Mouse (Mus musculus): Measurements from ENCODE around the gene Setd1a. TPM values are rescaled to one million over a fixed set of nuclear protein-coding genes. Genes with fewer than 3 reads are reported as not detected.
"Not testable (repeated sequence)": the region's sequence is repeated elsewhere in the genome, so short reads cannot be mapped to it uniquely, and the experiment has no call there.

The Setd1a gene
- polyA plus RNA-seq (2016; fragmentation: Nextera tagmentation; extraction: Ambion mirVana): 25.5 and 26.5 TPM in 2 replicates

DNA sequence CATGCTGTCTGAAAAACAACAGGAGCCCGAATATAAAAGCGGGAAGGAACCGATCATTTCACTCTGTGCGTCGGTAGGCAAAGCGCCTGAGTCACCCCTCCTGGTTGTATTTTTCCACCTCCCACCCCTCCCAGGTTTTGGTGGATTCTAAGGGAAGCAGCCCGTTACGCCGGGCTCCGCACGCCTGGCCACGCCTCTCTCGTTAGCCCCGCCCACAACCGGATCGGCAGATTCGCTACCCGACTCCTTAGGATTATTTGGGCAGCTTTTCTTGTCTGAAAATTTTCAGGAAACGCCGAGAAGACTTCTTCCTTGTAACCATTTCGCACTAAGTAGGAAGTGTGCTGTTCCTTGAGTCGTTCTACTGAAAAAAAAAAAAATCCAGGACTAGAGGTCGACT is at the start of gene Setd1a:
TSS of gene Setd1a (plus strand) at position 245 of the 400 bp plus-strand sequence.
- peaks cover 9% of the 10 kb centered on the region for H3K4me1 ChIP-seq
- peak within 1 kb of the TSS; percentile 86 for H3K4me2 ChIP-seq (replicated peaks)
- peaks cover 17% of the 10 kb centered on the region for H3K36me3 ChIP-seq
- WGBS: under 1% methylated on average over 23 of the region's 23 CpGs
- peak within 1 kb of the TSS; percentile 95 for H3K9ac ChIP-seq
- 0 out of 2 replicates have a peak, but pooled peaks have one; percentile 49 for ATAC-seq (ENCODE audit: insufficient number of reproducible peaks, insufficient read depth, low FRiP score, low TSS enrichment)
- H3K27ac ChIP-seq: peak within 1 kb of the TSS; percentile 96
- no peaks in the 10 kb centered on the region for H3K27me3 ChIP-seq
- no peaks in the 10 kb centered on the region for H3K9me3 ChIP-seq
- peak within 1 kb of the TSS; percentile 88 for H3K4me3 ChIP-seq

DNA sequence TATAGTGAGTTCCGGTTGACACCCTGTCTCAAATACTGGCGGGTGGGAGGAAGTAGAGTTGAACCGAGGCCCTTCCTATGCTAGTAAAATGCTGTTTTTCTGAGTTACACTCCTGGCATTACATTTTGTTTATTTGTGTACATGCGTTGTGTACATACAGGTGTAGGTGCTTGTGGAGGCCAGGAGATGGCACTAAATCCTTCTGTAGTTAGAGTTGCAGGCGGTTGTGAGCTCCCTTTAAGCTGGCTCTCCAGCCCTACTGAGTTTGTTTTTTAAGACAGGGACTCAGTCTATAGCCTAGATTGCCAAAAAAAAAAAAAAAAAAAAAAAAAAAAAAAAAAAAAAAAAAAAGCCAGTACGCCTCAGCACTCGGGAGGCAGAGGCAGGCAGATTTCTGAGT is 48.6 kb upstream of the Setd1a start:
- Histone ChIP-seq H3K4me3 (no peak overlapping the region), H3K27ac (no peak overlapping the region), H3K4me1 (no peaks in the 10 kb centered on the region), H3K9ac (no peak overlapping the region), H3K4me2 (replicated peaks) (no peak overlapping the region), H3K27me3 (no peaks in the 10 kb centered on the region), H3K9me3 (no peaks in the 10 kb centered on the region), H3K36me3 (no peaks in the 10 kb centered on the region)
- WGBS: 82% methylated on average over 7 of the region's 7 CpGs
- no peak for ATAC-seq (ENCODE audit: insufficient number of reproducible peaks, insufficient read depth, low FRiP score, low TSS enrichment)

DNA sequence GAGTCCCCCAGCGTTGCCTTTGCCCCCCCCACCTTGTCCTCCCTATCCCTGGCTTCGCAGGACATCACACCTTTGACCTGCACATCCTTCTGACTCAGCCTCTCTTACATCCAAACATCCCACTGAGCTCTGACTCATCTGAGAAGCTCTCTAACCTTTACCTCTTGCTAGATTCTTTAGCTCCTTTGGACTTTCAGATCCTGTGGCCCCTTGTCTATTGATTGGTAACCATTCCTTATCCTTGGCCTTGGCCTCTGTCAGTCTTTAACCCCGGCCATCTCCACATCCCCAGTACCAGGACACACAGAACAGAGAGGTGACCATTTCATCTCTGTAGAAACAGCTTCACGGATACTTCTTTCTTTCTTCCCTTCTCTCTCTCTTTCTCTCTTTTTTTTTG is 46.3 kb upstream of the Setd1a start:
- Histone ChIP-seq H3K27me3 (no peaks in the 10 kb centered on the region), H3K36me3 (no peaks in the 10 kb centered on the region), H3K4me3 (no peak overlapping the region), H3K27ac (no peak overlapping the region), H3K4me2 (replicated peaks) (no peak overlapping the region), H3K9me3 (no peaks in the 10 kb centered on the region), H3K4me1 (no peaks in the 10 kb centered on the region), H3K9ac (no peak overlapping the region)
- WGBS: 67% methylated on average over 4 of the region's 4 CpGs
- no peak for ATAC-seq (ENCODE audit: insufficient number of reproducible peaks, insufficient read depth, low FRiP score, low TSS enrichment)

DNA sequence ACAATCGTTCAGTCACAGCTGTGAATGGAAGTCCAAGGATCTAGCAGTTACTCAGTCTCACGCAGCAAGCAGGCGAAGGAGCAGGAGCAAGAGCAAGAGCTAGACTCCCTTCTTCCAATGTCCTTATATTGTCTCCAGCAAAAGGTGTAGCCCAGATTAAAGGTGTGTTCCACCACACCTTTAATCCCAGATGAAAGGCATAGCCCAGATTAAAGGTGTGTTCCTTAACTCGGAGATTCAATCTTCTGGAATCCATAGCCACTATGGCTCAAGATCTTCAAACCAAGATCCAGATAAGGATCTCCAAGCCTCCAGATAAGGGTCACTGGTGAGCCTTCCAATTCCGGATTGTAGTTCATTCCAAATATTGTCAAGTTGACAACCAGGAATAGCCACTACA is 44.4 kb upstream of the Setd1a start, which contains the start of gene Ctf2:
TSS of gene Ctf2 (minus strand) at position 101 of the 400 bp plus-strand sequence.
- WGBS: 100% methylated on average over 1 of the region's 5 CpGs
- not testable (repeated sequence) for H3K36me3 ChIP-seq; H3K9me3 ChIP-seq; H3K4me1 ChIP-seq; H3K9ac ChIP-seq; H3K27me3 ChIP-seq; ATAC-seq (ENCODE audit: insufficient number of reproducible peaks, insufficient read depth, low FRiP score, low TSS enrichment); H3K4me2 ChIP-seq (replicated peaks); H3K27ac ChIP-seq; H3K4me3 ChIP-seq

DNA sequence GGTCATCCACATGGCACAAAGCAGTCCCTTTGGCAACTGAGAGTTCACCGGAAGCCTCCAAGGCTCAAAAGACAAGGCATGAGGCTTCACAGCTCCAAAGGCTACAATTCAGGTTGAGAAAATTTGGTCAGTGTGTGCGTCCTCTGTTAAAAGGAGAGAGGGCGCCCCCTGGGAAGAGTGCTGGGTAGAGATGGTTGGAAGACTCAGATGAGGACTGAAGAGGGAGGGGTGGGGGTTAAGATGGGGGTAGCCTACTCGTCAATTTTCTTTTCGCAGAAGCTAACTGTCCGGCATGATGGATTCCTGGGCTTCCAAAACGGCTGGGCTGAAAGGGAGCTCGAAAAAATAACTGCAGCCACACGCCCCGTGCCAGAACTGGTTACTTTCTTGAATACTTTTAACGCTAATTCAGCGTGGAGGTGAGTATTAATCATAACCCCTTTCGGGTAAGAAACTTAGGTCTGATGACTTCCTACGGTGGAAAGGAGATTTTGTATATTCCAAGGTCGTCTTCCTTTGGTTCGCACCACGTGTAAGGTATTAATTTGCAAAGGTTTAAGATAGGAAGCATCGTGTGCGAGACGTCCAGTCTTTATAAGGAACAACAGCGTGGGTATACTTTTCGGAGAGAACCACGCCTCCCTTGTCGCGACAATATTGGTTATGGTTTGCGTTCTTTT is 32.0 kb upstream of the Setd1a start, which contains the start of gene Fbxl19:
TSS of gene Fbxl19 (plus strand) at position 178 of the 680 bp plus-strand sequence.
- H3K27me3 ChIP-seq: no peaks in the 10 kb centered on the region
- peaks cover 15% of the 10 kb centered on the region for H3K36me3 ChIP-seq
- H3K4me3 ChIP-seq: peak within 1 kb of the TSS; percentile 86
- ATAC-seq (ENCODE audit: insufficient number of reproducible peaks, insufficient read depth, low FRiP score, low TSS enrichment): no peak
- peaks cover 20% of the 10 kb centered on the region for H3K4me1 ChIP-seq
- H3K4me2 ChIP-seq (replicated peaks): peak within 1 kb of the TSS; percentile 83
- under 1% methylated on average over 26 of the region's 26 CpGs for WGBS
- peak within 1 kb of the TSS; percentile 91 for H3K9ac ChIP-seq
- no peaks in the 10 kb centered on the region for H3K9me3 ChIP-seq
- peak within 1 kb of the TSS; percentile 93 for H3K27ac ChIP-seq

DNA sequence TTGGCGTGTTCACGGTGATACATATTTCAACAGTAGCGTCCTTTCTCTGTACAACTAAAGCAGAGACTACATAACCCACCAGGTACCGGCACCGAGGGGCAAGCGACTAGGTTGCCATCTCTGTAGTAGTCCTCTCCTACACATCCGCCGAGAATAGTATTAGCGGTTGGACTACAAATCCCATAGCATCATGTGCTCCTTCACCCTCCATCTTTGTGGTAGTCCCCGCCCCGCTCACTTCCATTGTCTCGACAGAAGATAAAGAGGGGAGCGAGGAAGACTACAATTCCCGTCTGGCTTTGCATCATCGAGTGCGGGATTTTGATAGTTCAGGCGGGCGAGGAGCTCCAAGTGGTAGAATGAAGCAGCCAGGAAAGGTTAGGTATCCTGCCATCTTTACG is 31.2 kb upstream of the Setd1a start:
- Histone ChIP-seq H3K4me3 (peak overlapping the region; percentile 86), H3K27me3 (no peaks in the 10 kb centered on the region), H3K9ac (peak overlapping the region; percentile 91), H3K4me1 (peaks cover 20% of the 10 kb centered on the region), H3K27ac (peak overlapping the region; percentile 93), H3K9me3 (no peaks in the 10 kb centered on the region), H3K36me3 (peaks cover 23% of the 10 kb centered on the region), H3K4me2 (replicated peaks) (peak overlapping the region; percentile 83)
- under 1% methylated on average over 19 of the region's 19 CpGs for WGBS
- ATAC-seq (ENCODE audit: insufficient number of reproducible peaks, insufficient read depth, low FRiP score, low TSS enrichment): peak; percentile 87

DNA sequence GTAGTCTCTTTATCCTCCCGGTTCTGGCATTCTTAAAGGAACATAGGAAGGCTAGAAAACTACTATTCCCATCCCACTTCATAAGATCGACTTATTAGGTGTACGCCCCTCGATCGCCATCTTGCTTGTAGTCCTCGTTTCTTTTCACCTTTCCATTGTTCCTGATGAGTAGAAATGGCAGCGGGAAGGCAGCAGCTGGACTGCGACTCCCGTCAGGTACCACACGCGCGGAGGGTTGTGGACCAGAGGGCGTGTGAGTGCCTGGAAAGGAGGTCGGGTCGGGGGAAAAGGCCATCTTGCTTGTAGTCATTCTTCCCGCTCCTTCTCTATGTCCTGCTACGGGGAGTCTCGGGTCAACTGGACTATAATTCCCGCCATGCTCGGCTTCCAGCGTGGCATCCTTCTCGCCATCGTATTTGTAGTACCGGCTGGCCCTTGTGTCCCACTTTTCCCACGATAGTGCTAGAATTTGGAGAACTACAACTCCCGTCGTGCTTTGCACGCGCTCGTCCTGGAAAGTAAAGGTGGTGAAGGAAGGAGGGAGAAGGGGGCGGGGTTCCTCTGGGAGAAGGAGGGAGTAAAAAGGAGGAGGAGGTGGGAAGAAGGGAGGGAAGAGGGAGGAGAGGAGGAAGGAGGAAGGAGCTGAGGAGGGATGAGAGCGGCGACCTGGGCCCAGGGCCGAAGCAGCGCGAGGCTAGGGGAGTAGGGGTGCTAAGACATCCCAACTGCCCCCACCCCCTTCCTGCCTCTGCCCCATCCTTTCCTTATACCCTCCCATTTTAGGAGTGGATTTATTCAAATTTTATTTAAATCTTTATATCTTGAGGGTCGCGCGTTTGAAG is 30.6 kb upstream of the Setd1a start:
- Histone ChIP-seq H3K9me3 (no peaks in the 10 kb centered on the region), H3K4me2 (replicated peaks) (peak overlapping the region; percentile 83), H3K36me3 (peaks cover 29% of the 10 kb centered on the region), H3K27ac (peak overlapping the region; percentile 93), H3K4me3 (peak overlapping the region; percentile 86), H3K27me3 (no peaks in the 10 kb centered on the region), H3K9ac (peak overlapping the region; percentile 91), H3K4me1 (peaks cover 20% of the 10 kb centered on the region)
- ATAC-seq (ENCODE audit: insufficient number of reproducible peaks, insufficient read depth, low FRiP score, low TSS enrichment): peak; percentile 79
- under 1% methylated on average over 39 of the region's 39 CpGs for WGBS

DNA sequence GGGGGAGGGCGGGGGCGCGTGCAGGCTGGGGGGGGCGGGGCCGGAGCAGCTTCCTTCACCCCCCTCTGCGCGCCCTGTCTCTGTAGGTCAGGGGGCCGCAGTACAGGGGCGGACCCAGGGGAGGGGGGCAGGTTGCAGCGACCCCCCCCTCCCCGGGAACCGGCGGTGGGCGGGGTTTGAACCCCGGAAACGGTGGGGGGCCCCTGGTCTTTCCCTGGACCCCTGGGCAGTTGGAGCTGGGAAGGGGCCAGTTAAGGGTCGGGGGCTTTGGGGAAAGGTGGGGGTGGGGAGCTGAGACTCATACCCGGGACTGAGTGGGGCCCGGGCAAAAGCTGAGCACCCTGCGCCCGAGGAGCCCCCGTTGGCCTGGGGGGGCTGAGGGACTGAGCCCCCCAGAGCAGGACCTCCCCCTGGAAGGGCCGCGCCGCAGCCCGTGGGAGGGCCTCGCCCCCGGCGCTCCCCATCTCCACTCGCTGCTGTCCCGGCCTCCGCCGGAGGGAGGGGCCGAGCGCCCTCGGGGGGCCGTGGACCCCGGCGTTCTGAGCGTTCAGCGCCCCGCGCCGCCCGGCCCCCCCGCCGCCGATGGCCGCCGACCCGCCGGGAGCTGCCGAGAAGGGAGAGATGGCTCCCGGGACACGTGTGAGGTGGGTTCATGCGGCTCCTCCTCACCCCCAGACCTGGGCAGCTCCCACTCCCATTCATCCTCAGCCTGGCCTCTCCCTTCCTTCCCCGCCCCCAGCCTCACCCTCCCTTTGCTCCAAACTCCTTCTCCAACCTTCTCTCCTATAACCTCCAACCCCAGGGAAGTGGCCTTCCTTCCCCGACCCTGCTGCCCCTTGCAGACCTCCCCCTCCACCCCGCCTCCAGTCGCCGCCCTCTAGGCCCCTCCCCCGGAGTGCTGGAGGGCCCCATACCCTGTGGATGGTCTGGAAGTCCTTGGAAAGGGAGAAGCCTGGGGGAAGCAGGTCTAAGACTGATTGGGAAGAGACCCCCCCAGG is 29.7 kb upstream of the Setd1a start:
- Histone ChIP-seq H3K9ac (peak overlapping the region; percentile 91), H3K36me3 (peaks cover 38% of the 10 kb centered on the region), H3K27ac (peak overlapping the region; percentile 93), H3K9me3 (no peaks in the 10 kb centered on the region), H3K4me1 (peaks cover 20% of the 10 kb centered on the region), H3K4me2 (replicated peaks) (peak overlapping the region; percentile 83), H3K4me3 (peak overlapping the region; percentile 86), H3K27me3 (no peaks in the 10 kb centered on the region)
- WGBS: under 1% methylated on average over 36 of the region's 62 CpGs
- no peak for ATAC-seq (ENCODE audit: insufficient number of reproducible peaks, insufficient read depth, low FRiP score, low TSS enrichment)

DNA sequence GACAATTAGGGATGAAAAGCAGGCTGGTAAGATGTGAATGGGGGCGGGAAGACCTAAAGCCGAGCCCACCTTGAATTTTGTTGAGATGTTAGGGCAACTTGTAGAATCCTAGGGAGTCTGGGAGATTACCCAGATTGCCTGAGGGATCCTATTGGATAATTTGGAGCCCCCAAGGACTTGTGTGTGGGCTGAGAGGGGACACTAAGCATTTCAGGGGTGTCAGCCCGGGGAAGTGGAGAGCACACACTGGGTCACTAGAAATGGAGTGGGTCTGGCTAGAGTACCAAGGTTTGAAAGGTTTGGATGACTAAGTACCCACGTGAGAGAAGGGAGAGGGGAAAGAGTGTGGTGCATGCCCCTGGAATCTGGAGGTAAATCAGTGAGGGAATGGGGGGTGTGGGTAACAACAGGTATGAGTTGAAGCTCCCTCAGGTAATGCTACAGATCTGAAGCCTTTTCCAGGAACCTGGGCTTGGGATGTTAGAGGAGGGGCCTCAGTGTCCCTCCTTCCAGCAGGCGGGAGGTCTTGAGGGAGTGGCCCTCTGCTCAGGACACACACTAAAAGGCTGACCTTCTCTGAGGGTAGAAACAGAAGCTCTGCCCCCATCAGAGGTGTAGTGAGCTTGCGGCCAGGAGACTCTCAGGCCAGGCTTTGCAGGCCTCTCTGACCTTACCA is 28.8 kb upstream of the Setd1a start:
- H3K9ac ChIP-seq: peak overlapping the region; percentile 91
- peak overlapping the region; percentile 93 for H3K27ac ChIP-seq
- H3K4me2 ChIP-seq (replicated peaks): peak overlapping the region; percentile 83
- H3K4me1 ChIP-seq: peaks cover 20% of the 10 kb centered on the region
- WGBS: 33% methylated on average over 6 of the region's 6 CpGs
- peaks cover 47% of the 10 kb centered on the region for H3K36me3 ChIP-seq
- ATAC-seq (ENCODE audit: insufficient number of reproducible peaks, insufficient read depth, low FRiP score, low TSS enrichment): no peak
- no peaks in the 10 kb centered on the region for H3K27me3 ChIP-seq
- H3K9me3 ChIP-seq: no peaks in the 10 kb centered on the region
- peak overlapping the region; percentile 86 for H3K4me3 ChIP-seq

DNA sequence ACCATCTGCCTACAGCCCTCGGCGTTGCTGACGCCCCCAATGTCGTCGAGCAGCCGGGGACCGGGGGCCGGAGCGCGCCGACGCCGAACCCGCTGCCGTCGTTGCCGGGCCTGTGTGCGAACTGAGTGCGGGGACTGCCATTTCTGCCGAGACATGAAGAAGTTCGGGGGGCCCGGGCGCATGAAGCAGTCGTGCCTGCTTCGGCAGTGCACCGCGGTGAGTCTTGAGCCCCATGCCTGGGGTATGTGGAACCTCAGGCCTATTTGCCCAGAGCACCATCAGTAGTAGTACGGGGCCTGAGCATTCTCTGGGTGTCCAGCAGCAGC is 28.3 kb upstream of the Setd1a start:
- Histone ChIP-seq H3K4me3 (peak overlapping the region; percentile 86), H3K4me1 (peaks cover 22% of the 10 kb centered on the region), H3K9ac (peak overlapping the region; percentile 91; the same call in 1 of the 2 replicates), H3K27ac (peak overlapping the region; percentile 93; the same call in 1 of the 2 replicates), H3K9me3 (no peaks in the 10 kb centered on the region), H3K27me3 (no peaks in the 10 kb centered on the region), H3K36me3 (peaks cover 52% of the 10 kb centered on the region), H3K4me2 (replicated peaks) (peak overlapping the region; percentile 83)
- 93% methylated on average over 28 of the region's 28 CpGs for WGBS
- no peak for ATAC-seq (ENCODE audit: insufficient number of reproducible peaks, insufficient read depth, low FRiP score, low TSS enrichment)
